Mouse (Mus musculus): Measurements from ENCODE around the gene Tiam2.

DNA sequence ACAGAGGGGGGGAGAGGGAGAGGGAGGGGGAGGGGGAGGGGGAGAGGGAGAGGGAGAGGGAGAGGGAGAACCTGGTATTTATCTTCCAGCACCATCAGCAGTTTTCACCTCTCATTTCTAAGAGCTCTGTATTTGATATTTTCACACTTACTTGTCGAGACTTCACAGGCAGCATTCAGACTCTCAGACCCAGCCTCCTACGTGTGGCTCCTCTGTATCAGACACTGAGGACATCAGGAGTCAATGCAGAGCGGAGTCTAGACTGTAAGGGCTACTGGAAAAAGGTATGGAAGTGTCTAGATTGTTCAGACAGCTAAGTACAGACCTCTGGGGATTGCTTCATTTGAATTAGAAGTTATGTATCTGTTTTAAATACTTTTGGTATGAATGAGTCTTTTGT, 203.2 kb downstream of the Tiam2 start:
- TF ChIP-seq CTCF (IDR thresholded peaks at IDR 0.05; ENCODE audit: low read depth), result no peak
- no peak for TF ChIP-seq EP300 (optimal IDR thresholded peaks at IDR 0.05)

Data from stomach, postnatal 0 days (tissue).